Mouse (Mus musculus) embryonic fibroblast, embryonic 13.5 days (primary cell): ENCODE data around the gene Bean1. TPM values are rescaled to one million over a fixed set of nuclear protein-coding genes. Genes with fewer than 3 reads are reported as not detected.

Experiments
- H3K27ac ChIP-seq: 2 replicates; pipeline ENCODE4 v1.5.1; 2012; ENCODE audit warnings: low read length, control low read depth, inconsistent platforms; ENCODE audit not compliant: insufficient read depth
- H3K4me1 ChIP-seq: 2 replicates; pipeline ENCODE4 v1.6.1; 2011; ENCODE audit warnings: low read length; ENCODE audit not compliant: control insufficient read depth, insufficient read depth
- H3K4me3 ChIP-seq: 2 replicates; pipeline ENCODE4 v1.5.1; 2011; ENCODE audit warnings: mild to moderate bottlenecking, control low read depth, low read length; ENCODE audit not compliant: insufficient read depth
- CTCF ChIP-seq: IDR thresholded peaks from 2 replicates; pipeline ENCODE4 v1.5.1; 2011; ENCODE audit warnings: mild to moderate bottlenecking, control low read depth, low read length, moderate library complexity, borderline replicate concordance; ENCODE audit not compliant: insufficient read depth
- POLR2A ChIP-seq: IDR thresholded peaks from 2 replicates; pipeline ENCODE4 v1.6.1; 2011; ENCODE audit warnings: low read depth, mild to moderate bottlenecking, control low read depth, low read length, moderate library complexity
- polyA plus RNA-seq: library from polyadenylated mRNA; stranded (reverse); fragments of >200 nt; gene quantifications from 2 replicates; pipeline ENCODE4 v1.2.4, GENCODE M21; 2011; ENCODE audit warnings: low read depth; ENCODE audit not compliant: missing spikeins, insufficient read length

Bean1 gene
- polyA plus RNA-seq, 1 experiment: 0.90 TPM

DNA sequence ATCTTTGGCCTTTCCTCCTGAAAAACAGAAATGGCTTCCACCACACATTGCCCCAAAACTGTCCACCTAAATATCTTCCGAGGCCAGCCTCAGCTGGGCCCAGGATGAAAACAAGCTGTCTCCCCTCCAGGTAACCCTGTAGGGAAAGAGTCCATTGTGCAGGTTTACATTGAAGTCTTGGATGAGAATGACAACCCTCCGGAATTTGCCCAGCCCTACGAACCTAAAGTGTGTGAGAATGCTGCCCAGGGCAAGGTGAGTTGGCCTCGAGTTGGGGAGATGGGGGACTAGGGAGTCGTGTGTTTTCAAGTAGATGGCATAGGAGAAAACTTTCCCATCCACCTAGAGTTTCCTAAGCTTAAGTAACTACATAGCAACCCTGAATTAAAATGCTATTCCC is 32.6 kb upstream of the Bean1 start:
- TF ChIP-seq CTCF (no peak), POLR2A (no peak)
- no peak overlapping the region for H3K27ac ChIP-seq
- no peaks in the 10 kb centered on the region for H3K4me1 ChIP-seq
- H3K4me3 ChIP-seq: no peak overlapping the region

DNA sequence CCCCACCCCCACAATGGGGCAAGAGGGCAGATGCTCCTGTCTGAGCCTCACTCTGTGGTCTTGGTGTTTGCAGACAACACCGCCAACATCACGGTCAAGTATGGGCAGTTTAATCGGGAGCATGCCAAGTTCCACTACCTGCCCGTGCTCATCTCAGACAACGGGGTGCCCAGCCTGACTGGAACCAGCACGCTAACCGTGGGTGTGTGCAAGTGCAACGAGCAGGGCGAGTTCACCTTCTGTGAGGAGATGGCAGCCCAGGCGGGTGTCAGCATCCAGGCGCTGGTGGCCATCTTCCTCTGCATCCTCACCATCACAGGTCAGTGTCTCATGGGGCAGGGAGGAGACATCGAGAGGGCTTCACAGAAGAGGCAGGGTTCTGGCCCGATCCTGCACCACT is 29.6 kb upstream of the Bean1 start:
- Histone ChIP-seq H3K4me3 (no peak overlapping the region), H3K27ac (no peak overlapping the region), H3K4me1 (no peaks in the 10 kb centered on the region)
- TF ChIP-seq CTCF (no peak), POLR2A (no peak)

DNA sequence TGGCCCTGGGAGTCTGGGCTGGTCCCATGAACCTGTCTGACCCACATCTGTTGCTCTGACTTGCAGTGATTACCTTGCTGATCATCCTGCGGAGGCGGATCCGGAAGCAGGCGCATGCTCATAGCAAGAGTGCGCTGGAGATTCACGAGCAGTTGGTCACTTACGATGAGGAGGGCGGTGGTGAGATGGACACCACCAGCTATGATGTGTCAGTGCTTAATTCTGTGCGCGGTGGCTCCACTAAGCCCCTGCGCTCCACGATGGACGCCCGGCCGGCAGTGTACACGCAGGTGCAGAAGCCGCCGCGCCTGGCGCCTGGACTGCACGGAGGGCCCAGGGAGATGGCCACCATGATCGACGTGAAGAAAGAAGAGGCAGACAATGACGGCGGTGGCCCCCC is 27.8 kb upstream of the Bean1 start:
- Histone ChIP-seq H3K4me1 (no peaks in the 10 kb centered on the region), H3K4me3 (no peak overlapping the region), H3K27ac (no peak overlapping the region)
- TF ChIP-seq CTCF (no peak), POLR2A (no peak)

DNA sequence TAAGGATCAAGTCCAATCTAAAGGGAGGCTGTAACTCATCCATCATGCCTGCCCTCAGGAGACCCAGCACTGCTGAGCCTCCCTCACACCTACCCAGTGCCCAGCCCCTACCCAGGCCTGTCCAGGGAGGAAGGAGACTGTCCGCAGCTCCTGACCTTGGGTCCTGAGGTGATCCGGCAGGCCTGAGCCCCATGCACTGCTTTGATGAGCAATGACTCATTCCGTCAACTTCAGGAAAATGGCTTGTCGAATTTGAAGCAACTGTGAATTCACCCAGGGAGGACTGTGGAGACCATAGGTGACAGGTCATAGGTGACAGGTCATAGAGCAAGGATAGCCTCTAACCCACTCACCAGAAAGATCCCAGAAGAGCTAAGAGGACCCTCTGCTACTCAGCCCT is 26.9 kb upstream of the Bean1 start:
- Histone ChIP-seq H3K27ac (no peak overlapping the region), H3K4me1 (no peaks in the 10 kb centered on the region), H3K4me3 (no peak overlapping the region)
- TF ChIP-seq CTCF (no peak), POLR2A (no peak)

DNA sequence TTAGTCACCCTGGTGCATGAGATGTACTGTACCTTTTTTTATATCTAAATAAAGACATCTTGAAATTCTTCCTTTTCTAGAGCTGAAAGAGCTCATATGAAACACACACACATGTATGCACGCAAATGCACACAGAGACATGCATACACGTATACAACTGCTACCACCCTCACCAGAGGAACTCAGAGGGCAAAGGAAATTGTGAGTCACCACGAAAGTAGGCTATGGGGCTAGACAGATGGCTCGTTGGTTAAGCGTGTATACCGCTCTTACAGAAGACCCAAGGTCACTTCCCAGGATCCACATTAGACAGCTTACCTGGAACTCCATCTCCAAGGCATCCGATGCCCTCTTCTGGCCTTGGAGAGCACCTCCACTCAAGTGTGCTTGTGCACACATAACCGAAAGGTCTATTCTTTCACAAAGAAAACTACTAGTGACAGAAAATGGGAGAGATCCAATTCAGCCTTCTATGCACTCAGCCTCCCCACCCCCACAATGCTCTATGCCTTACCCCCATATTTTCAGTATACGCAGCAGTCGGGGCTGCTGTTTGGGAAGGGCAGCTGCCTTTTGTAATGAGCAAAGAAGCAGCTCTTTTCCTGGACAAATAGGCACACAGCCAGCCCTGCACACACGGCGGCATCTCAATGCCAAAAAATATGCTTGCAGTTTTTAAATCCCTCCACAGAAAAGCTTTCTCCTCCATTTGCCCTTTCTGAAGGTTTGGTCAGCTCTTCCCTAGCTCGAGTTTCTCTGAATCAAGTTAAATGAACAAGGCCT is 25.6 kb upstream of the Bean1 start:
- no peaks in the 10 kb centered on the region for H3K4me1 ChIP-seq
- no peak overlapping the region for H3K4me3 ChIP-seq
- TF ChIP-seq CTCF (peak; percentile 26; the same call in 1 of the 2 replicates), POLR2A (no peak)
- no peak overlapping the region for H3K27ac ChIP-seq

DNA sequence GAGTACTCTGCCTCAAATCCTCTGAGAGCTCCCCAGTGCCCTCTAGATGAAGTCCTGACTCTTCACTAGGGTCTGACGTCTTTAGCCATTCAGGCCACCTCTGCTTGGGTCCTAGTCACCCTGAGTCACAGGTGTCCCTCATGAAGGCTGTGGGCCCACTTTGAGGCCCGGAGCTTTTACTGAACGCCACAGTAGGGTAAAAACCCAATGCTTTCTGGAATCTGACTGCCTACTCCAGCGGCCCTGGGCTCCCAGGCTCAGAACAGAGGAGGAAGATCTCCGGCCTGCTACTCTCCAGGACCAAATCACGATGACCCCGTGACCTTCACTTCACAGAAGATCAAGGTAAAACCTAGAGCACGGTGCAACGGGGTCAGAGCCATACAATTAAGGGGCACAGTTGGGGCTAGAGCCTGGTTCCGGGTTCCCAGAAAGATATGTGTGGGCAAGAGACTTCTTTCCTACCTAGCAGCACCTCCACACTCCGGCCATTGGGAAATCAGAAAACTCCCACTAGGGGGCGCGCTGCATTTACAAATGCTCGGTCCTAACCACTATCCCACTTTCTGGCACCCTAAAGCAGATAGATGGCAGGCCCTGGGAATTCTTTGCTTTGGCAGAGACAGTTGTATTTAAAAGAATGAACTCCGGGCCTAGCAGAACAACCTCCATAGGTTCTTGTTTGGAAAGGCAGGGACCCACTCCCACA is 24.1 kb upstream of the Bean1 start:
- H3K4me3 ChIP-seq: no peak overlapping the region
- H3K27ac ChIP-seq: no peak overlapping the region
- TF ChIP-seq POLR2A (no peak), CTCF (0 out of 2 replicates have a peak, but pooled peaks have one; percentile 14)
- H3K4me1 ChIP-seq: no peaks in the 10 kb centered on the region

DNA sequence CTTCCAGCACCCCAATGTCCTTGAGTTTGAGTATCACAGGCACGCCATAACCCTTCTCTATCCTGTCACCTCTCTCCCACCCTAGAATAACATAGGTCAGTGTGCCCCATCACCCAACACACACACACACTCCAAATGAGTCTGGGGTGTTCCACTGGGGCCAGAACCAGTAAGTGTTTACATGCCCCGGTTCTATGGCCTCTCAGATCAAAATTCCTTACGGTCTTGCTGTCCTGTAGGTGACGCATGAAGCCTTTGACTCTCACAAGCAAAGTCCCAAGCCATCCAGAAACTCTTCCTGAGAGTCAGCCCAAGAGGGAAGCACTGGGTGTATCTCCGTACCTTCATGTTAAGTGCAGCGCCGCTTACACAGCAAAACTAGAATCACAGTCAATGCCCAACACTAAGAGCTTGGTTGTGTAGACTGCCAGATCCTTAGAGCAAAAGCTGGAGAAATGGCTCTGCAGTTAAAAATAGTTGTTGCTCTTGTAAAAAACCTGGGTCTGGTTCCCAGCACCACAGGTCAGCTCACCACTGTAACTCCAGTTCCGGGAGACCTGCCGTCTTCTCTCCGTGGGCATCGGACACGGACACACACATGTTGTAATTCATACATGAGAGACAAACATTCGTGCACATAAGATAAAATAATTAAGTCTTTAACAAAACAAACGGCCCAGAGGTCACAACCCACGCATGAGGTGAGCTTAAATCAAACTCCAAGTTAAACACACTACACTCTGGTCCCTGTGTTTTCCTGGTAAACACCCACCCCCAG is 23.3 kb upstream of the Bean1 start:
- Histone ChIP-seq H3K4me3 (no peak overlapping the region), H3K27ac (no peak overlapping the region), H3K4me1 (no peaks in the 10 kb centered on the region)
- no peak for TF ChIP-seq POLR2A
- TF ChIP-seq CTCF: no peak

DNA sequence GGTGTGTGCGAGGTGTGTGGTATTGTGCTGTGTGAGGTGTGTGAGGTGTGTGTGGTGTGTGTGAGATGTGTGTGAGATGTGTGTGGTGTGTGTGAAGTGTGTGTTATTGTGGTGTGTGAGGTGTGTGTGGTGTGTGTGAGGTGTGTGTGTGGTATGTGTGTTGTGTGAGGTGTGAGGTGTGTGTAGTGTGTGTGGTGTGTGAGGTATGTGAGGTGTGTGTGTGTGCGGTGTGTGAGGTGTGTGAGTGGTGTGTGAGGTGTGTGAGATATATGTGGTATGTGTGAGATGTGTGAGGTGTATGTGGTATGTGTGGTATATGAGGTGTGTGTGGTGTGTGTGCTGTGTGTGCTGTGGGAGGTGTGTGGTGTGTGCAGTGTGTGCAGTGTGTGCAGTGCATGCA is 22.3 kb upstream of the Bean1 start:
- no peak for TF ChIP-seq POLR2A
- no peak for TF ChIP-seq CTCF
- Histone ChIP-seq H3K27ac (no peak overlapping the region), H3K4me1 (no peaks in the 10 kb centered on the region), H3K4me3 (no peak overlapping the region)

DNA sequence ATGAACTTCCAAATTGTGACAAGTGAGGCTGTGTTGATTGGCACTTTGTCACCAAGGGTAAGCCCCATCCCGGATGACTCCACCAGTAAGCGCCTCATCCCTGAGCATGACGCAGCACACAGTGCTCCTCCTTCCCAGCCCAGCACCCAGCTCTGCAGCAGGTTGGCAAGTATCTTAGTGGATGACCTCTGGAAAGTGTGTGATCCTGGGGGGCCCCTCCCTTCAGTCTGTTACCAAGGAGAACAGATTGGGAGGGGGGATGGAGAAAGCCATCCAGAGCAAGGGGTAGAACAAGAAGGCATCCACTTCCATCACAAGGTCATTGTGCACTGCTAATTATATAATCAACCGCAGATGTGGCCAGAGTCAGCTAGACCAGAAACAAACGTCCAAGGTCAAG is 9.5 kb upstream of the Bean1 start:
- no peak overlapping the region for H3K27ac ChIP-seq
- no peaks in the 10 kb centered on the region for H3K4me1 ChIP-seq
- no peak for TF ChIP-seq POLR2A
- TF ChIP-seq CTCF: no peak
- H3K4me3 ChIP-seq: no peak overlapping the region
